In the genomic region with DNA sequence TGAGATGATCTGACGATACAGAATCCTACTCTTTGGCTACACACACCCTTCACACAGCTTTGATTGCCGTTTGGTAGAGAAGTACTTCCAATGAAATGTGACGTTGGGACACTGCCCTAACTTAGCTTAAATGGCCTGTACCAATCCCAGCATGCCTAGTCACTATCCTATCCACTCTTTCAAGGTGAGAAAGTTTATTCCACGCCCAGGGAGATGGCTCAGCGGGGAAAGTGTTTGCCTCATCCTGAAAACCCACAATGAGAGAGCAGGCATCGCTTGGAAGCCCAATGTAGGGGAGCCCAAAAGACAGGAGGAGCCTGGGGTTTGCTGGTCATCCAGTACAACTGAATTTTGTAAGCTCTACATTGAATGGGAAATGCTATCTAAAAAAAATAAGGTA, we compare ENCODE assay signal across 16 mouse cellular contexts. TPM values are rescaled to one million over a fixed set of nuclear protein-coding genes. Genes with fewer than 3 reads are reported as not detected.
"Had no signal": no experiment of that assay in that cellular context is flagged by ENCODE, and none has a peak within 500 bp of the region (broad histone marks: within the 10 kb centered on the region; RNA-seq: fewer than 3 reads in every experiment).

No protein-coding gene starts in this region.

- H3K9ac ChIP-seq: lung, embryonic 15.5 days; midbrain, embryonic 12.5 days; midbrain, embryonic 15.5 days; neural tube, embryonic 12.5 days; stomach, embryonic 15.5 days had no signal

- H3K4me3 ChIP-seq: lung, embryonic 15.5 days; megakaryocyte, embryonic 14.5 days; midbrain, embryonic 12.5 days; midbrain, embryonic 15.5 days; neural tube, embryonic 12.5 days; stomach, embryonic 15.5 days had no signal

- H3K27me3 ChIP-seq: lung, embryonic 15.5 days; midbrain, embryonic 15.5 days; neural tube, embryonic 12.5 days; stomach, embryonic 15.5 days had no signal

- H3K36me3 ChIP-seq: lung, embryonic 15.5 days; midbrain, embryonic 12.5 days; midbrain, embryonic 15.5 days; neural tube, embryonic 12.5 days; stomach, embryonic 15.5 days had no signal

- ATAC-seq: lung, postnatal 0 days; midbrain, embryonic 15.5 days had no signal

- DNase-seq: lung, adult 2 months; lung, postnatal 14 days; lung, postnatal 36 days; right cerebral cortex, postnatal 14 days; thymus, adult 2 months; thymus, postnatal 25 days; thymus, postnatal 4 days had no signal

- H3K4me1 ChIP-seq: lung, embryonic 15.5 days; megakaryocyte, embryonic 14.5 days; midbrain, embryonic 12.5 days; neural tube, embryonic 12.5 days; stomach, embryonic 15.5 days had no signal

- H3K4me2 ChIP-seq: lung, embryonic 15.5 days; midbrain, embryonic 12.5 days; midbrain, embryonic 15.5 days; neural tube, embryonic 12.5 days; stomach, embryonic 15.5 days had no signal

- H3K9me3 ChIP-seq: lung, embryonic 15.5 days; midbrain, embryonic 12.5 days; midbrain, embryonic 15.5 days; stomach, embryonic 15.5 days had no signal

- H3K27ac ChIP-seq: lung, embryonic 15.5 days; macrophage; midbrain, embryonic 12.5 days; midbrain, embryonic 15.5 days; neural tube, embryonic 12.5 days; stomach, embryonic 15.5 days; stomach, postnatal 0 days had no signal

RNA-seq across cellular contexts. Expression of a gene that starts 4.8 kb away (rescaled TPM):
- polyA plus RNA-seq: macrophage had no signal
